Mouse (Mus musculus) forebrain, embryonic 12.5 days (tissue): ENCODE measurements around the gene Epo. TPM values are rescaled to one million over a fixed set of nuclear protein-coding genes. Genes with fewer than 3 reads are reported as not detected.
A peak's percentile ranks its signal among the peaks of the same experiment; 100 is the strongest.

Experiments
- ATAC-seq: fragments of 200-750 bp; cut with Nextera tagmentation; 2 replicates; pipeline ENCODE4 v1.8.0; 2017; ENCODE audit warnings: moderate TSS enrichment; ENCODE audit not compliant: low FRiP score
- H3K27ac ChIP-seq: fragments of 300-500 bp; sonication (generic); 2 replicates; pipeline ENCODE4 v1.5.1; 2016; ENCODE audit warnings: mild to moderate bottlenecking
- H3K27me3 ChIP-seq: fragments of 300-500 bp; sonication (generic); 2 replicates; pipeline ENCODE4 v1.6.1; 2016; ENCODE audit warnings: mild to moderate bottlenecking
- H3K36me3 ChIP-seq: fragments of 300-500 bp; sonication (generic); replicated peaks from 2 replicates; pipeline ENCODE4 v1.6.1; 2016; ENCODE audit warnings: mild to moderate bottlenecking
- H3K4me1 ChIP-seq: fragments of 300-500 bp; sonication (generic); 2 replicates; pipeline ENCODE4 v1.6.1; 2016
- H3K4me2 ChIP-seq: fragments of 300-500 bp; sonication (generic); 2 replicates; pipeline ENCODE4 v1.6.1; 2016; ENCODE audit warnings: mild to moderate bottlenecking, moderate library complexity
- H3K4me3 ChIP-seq: fragments of 300-500 bp; sonication (generic); replicated peaks from 2 replicates; pipeline ENCODE4 v1.5.1; 2016; ENCODE audit warnings: mild to moderate bottlenecking
- H3K9ac ChIP-seq: fragments of 300-500 bp; sonication (generic); 2 replicates; pipeline ENCODE4 v1.6.1; 2016; ENCODE audit warnings: mild to moderate bottlenecking
- H3K9me3 ChIP-seq: fragments of 300-500 bp; sonication (generic); 2 replicates; pipeline ENCODE4 v1.6.1; 2016
- WGBS: fragments of 180-500 bp; shearing (Covaris S2); methylation state at CpG from one replicate; pipeline ENCODE4 v1.1.7; 2016; 5-methylcytosine and 5-hydroxymethylcytosine counted together
- polyA plus RNA-seq: library from polyadenylated mRNA; unstranded; fragments of >200 nt; fragmentation: Nextera tagmentation; extraction: Ambion mirVana; gene quantifications from 2 replicates; pipeline ENCODE4 v1.2.1, GENCODE M21; 2016

Gene Epo
- polyA plus RNA-seq, 1 experiment from 2014 or later: 0.38 TPM

- Histone ChIP-seq H3K9me3 (no peaks in the 10 kb centered on the region), H3K27me3 (no peaks in the 10 kb centered on the region), H3K4me1 (peaks cover 47% of the 10 kb centered on the region), H3K4me3 (no peak overlapping the region; the same call in none of the 2 replicates), H3K36me3 (peaks cover 10% of the 10 kb centered on the region; the same call in 1 of the 2 replicates), H3K9ac (peak overlapping the region; percentile 100; the same call in 1 of the 2 replicates), H3K4me2 (peak overlapping the region; percentile 5), H3K27ac (0 out of 2 replicates have a peak overlapping the region, but pooled peaks have one; percentile 13)
- 81% methylated on average over 11 of the region's 11 CpGs for WGBS
- ATAC-seq: peak; percentile 36
These were observed 19.9 kb downstream of the Epo start for GRCm38 (mm10) chr5:137512847-137513794.

- Histone ChIP-seq H3K4me1 (peaks cover 47% of the 10 kb centered on the region), H3K4me3 (peak overlapping the region; percentile 100), H3K4me2 (peak overlapping the region; percentile 92), H3K36me3 (peaks cover 6% of the 10 kb centered on the region; the same call in 1 of the 2 replicates), H3K9ac (peak overlapping the region; percentile 100), H3K27me3 (no peaks in the 10 kb centered on the region), H3K27ac (peak overlapping the region; percentile 89; the same call in 1 of the 2 replicates), H3K9me3 (no peaks in the 10 kb centered on the region)
- WGBS: 71% methylated on average over 3 of the region's 3 CpGs
- no peak for ATAC-seq
These were observed 21.3 kb downstream of the Epo start for GRCm38 (mm10) chr5:137511706-137512105.

DNA sequence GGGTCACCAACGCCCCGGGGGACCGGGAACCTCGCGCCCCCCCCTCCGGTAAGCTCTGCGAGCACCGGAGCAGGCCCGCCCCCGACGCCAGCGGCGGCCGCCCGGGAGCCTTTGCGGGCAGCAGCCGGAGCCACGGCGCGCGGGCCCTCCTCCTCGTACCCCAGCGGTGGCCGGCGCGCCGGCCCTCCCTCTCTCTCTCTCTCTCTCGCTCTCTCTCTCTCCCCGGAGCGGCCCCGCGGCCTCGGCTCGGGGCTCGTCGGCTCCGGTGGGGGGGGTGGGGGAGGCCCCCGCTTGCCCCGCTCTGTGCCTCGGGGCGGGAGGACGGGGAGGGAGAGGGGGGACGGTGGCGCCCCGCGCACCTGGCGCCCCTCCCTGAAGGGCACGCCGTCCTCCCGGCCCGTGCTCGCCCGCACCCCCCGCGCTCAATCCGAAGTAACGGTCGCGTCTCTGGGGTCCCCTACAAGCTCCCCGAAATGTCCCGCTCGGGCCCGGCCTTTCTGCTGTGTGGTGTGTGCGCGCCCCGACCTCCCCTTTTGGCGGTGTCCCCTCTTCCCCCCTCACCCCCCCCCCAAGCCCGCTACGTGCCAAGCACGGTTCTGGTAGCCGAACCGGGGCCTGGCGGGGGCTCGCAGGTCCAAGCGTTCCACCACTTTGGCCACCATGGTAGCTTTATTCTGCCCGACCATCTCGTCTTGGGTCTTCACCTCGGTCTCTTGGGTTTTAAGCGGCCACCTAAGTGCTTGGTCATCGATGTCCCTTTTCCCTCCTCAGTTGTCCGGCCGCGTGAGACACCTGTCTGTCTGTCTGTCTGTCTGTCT is 22.3 kb downstream of the Epo start:
- ATAC-seq: peak; percentile 52

DNA sequence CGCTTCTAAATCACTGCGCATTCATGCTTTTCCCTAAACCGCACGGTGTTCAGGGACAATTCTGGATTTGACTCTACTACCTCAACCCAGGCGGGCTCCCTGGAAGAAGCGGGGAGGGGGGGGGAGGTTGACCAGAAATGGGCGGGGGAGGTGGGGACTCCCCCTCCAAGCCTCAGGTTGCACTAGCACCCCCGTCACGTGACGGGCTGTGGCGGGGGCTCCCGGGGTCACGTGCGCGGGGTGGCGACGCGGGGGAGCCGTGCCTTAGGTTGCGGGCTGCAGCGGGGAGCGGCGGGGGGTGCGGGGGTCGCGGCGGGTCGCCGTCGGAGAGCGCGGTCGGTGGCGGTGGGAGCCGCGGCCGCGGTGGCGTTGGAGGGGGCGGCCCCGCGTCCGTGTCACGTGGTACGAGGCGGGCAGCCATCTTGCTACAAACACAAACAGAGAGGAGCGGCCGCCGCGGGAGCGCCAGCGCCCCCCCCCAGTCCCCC is 23.0 kb downstream of the Epo start:
- Histone ChIP-seq H3K4me3 (peak overlapping the region; percentile 100), H3K9me3 (no peaks in the 10 kb centered on the region), H3K4me2 (peak overlapping the region; percentile 92), H3K27ac (peak overlapping the region; percentile 89), H3K9ac (peak overlapping the region; percentile 100), H3K27me3 (no peaks in the 10 kb centered on the region), H3K4me1 (peaks cover 40% of the 10 kb centered on the region), H3K36me3 (peaks cover 6% of the 10 kb centered on the region; the same call in 1 of the 2 replicates)
- 3% methylated on average over 37 of the region's 52 CpGs for WGBS
- peak; percentile 87 for ATAC-seq

More for the DNA sequence above, 22.3 kb downstream of the Epo start:
- peak overlapping the region; percentile 89 for H3K27ac ChIP-seq
- WGBS: 1% methylated on average over 33 of the region's 83 CpGs
- peaks cover 6% of the 10 kb centered on the region; the same call in 1 of the 2 replicates for H3K36me3 ChIP-seq
- no peaks in the 10 kb centered on the region for H3K9me3 ChIP-seq
- peak overlapping the region; percentile 100 for H3K4me3 ChIP-seq
- H3K9ac ChIP-seq: peak overlapping the region; percentile 100
- peak overlapping the region; percentile 92 for H3K4me2 ChIP-seq
- peaks cover 41% of the 10 kb centered on the region for H3K4me1 ChIP-seq
- H3K27me3 ChIP-seq: no peaks in the 10 kb centered on the region

GRCm38 (mm10) chr5:137504041-137504440 is 29.0 kb downstream of the Epo start:
- Histone ChIP-seq H3K4me1 (peaks cover 20% of the 10 kb centered on the region), H3K9ac (0 out of 2 replicates have a peak overlapping the region, but pooled peaks have one; percentile 18), H3K9me3 (no peaks in the 10 kb centered on the region), H3K4me3 (no peak overlapping the region), H3K27ac (no peak overlapping the region), H3K36me3 (no peaks in the 10 kb centered on the region), H3K27me3 (no peaks in the 10 kb centered on the region), H3K4me2 (no peak overlapping the region)
- WGBS: 89% methylated on average over 6 of the region's 6 CpGs
- ATAC-seq: no peak

DNA sequence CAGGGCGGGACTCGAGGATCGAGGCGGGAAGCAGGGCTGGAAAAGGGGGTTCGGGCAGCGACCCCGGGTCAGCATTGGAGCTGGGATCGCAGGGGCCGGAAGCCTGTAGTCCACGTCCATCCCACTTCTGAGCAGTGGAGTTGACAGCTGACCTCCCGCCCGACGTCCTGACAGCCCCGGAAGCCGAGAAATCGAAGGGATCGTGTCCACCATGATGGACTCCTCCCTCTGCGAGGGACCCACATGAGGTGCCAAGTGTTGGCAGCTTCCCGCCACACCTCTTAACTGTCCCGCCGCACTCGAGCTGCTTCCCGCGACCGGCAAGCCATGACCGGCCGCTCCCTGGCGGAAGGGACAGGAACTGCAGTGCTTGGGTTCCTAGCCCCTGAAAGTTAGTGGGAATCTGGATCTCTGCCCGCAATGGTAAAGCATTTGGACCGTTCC is 30.4 kb downstream of the Epo start:
- Histone ChIP-seq H3K4me3 (peak overlapping the region; percentile 59), H3K4me2 (peak overlapping the region; percentile 87), H3K9ac (peak overlapping the region; percentile 63), H3K27ac (peak overlapping the region; percentile 89), H3K36me3 (no peaks in the 10 kb centered on the region), H3K4me1 (peaks cover 20% of the 10 kb centered on the region), H3K27me3 (no peaks in the 10 kb centered on the region), H3K9me3 (no peaks in the 10 kb centered on the region)
- peak; percentile 81 for ATAC-seq
- WGBS: 0% methylated on average over 30 of the region's 30 CpGs

GRCm38 (mm10) chr5:137501709-137502666 is 31.1 kb downstream of the Epo start, which contains the start of gene Pop7:
Gene Pop7 (minus strand): TSS chr5:137502518.
- Histone ChIP-seq H3K36me3 (no peaks in the 10 kb centered on the region), H3K4me2 (peak within 1 kb of the TSS; percentile 87), H3K27me3 (no peaks in the 10 kb centered on the region), H3K9ac (peak within 1 kb of the TSS; percentile 79), H3K9me3 (no peaks in the 10 kb centered on the region), H3K27ac (peak within 1 kb of the TSS; percentile 96), H3K4me1 (peaks cover 20% of the 10 kb centered on the region), H3K4me3 (peak within 1 kb of the TSS; percentile 59)
- WGBS: 3% methylated on average over 64 of the region's 64 CpGs
- ATAC-seq: peak; percentile 96

GRCm38 (mm10) chr5:137500186-137500585 is 32.9 kb downstream of the Epo start:
- Histone ChIP-seq H3K9ac (no peak overlapping the region), H3K4me2 (no peak overlapping the region), H3K27me3 (no peaks in the 10 kb centered on the region), H3K27ac (no peak overlapping the region), H3K36me3 (no peaks in the 10 kb centered on the region), H3K4me3 (no peak overlapping the region), H3K9me3 (no peaks in the 10 kb centered on the region), H3K4me1 (peaks cover 20% of the 10 kb centered on the region)
- no peak for ATAC-seq
- 97% methylated on average over 7 of the region's 7 CpGs for WGBS

- H3K27ac ChIP-seq: no peak overlapping the region
- ATAC-seq: no peak
- H3K4me3 ChIP-seq: no peak overlapping the region
- no peak overlapping the region for H3K4me2 ChIP-seq
- WGBS: 84% methylated on average over 13 of the region's 13 CpGs
- H3K36me3 ChIP-seq: no peaks in the 10 kb centered on the region
- H3K9me3 ChIP-seq: no peaks in the 10 kb centered on the region
- H3K4me1 ChIP-seq: no peaks in the 10 kb centered on the region
- H3K9ac ChIP-seq: no peak overlapping the region
- H3K27me3 ChIP-seq: no peaks in the 10 kb centered on the region
These were observed 39.2 kb downstream of the Epo start for GRCm38 (mm10) chr5:137493831-137494230.

GRCm38 (mm10) chr5:137491559-137491958 is 41.5 kb downstream of the Epo start:
- Histone ChIP-seq H3K9ac (no peak overlapping the region), H3K9me3 (no peaks in the 10 kb centered on the region), H3K4me3 (no peak overlapping the region), H3K27ac (no peak overlapping the region), H3K4me1 (no peaks in the 10 kb centered on the region), H3K36me3 (no peaks in the 10 kb centered on the region), H3K4me2 (no peak overlapping the region), H3K27me3 (peaks cover 2% of the 10 kb centered on the region; the same call in 1 of the 2 replicates)
- 69% methylated on average over 4 of the region's 4 CpGs for WGBS
- no peak for ATAC-seq

DNA sequence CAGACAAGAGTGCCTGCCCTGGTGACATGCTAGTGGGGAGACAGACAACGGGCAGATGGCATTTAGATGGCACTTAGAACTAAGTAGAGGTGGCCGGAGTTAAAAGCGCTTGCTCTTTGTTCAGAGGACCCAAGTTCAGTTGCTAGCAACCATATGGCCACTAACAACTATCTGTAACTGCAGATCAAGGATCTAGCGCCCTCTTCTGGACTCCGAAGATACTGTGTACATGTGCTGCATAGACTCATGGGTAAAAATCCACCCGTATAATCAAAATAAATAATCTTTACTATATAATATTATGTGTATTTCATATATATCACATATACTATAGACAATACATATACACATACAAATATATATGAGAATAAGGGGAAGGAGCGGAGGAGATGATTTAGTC is 45.4 kb downstream of the Epo start:
- Histone ChIP-seq H3K4me2 (no peak overlapping the region), H3K27me3 (peaks cover 16% of the 10 kb centered on the region; the same call in 1 of the 2 replicates), H3K4me1 (peaks cover 13% of the 10 kb centered on the region), H3K9ac (no peak overlapping the region), H3K4me3 (no peak overlapping the region), H3K36me3 (no peaks in the 10 kb centered on the region), H3K9me3 (no peaks in the 10 kb centered on the region), H3K27ac (no peak overlapping the region)
- ATAC-seq: no peak
- WGBS: 89% methylated on average over 7 of the region's 7 CpGs
